Mouse (Mus musculus) Patski (cell line): Measurements from ENCODE around the gene Med11. TPM values are rescaled to one million over a fixed set of nuclear protein-coding genes. Genes with fewer than 3 reads are reported as not detected.
A peak's percentile ranks its signal among the peaks of the same experiment; 100 is the strongest.

Experiments
- ATAC-seq: fragments of 100-300 bp; one replicate; pipeline ENCODE4 v1.8.0; 2021
- CTCF ChIA-PET: fragments of 350-600 bp; sonication (Branson Sonifier 250); formaldehyde crosslinking; loops from one replicate; lab custom pipeline; 2022; ENCODE audit warnings: inconsistent platforms; lab: Charles Lee
- POLR2A ChIA-PET: fragments of 350-600 bp; sonication (Branson Sonifier 250); formaldehyde crosslinking; loops from one replicate; lab custom pipeline; 2022; ENCODE audit warnings: antibody characterized with exemption, inconsistent platforms; lab: Charles Lee
- DNase-seq: peaks from one replicate; pipeline ENCODE4 v3.0.0-alpha.2; 2011; ENCODE audit warnings: low read depth, low spot score
- H3K27me3 ChIP-seq: fragments of 371-371 bp; one replicate; pipeline ENCODE4 v1.5.1; 2021
- CTCF ChIP-seq: fragments of 100-300 bp; IDR thresholded peaks from one replicate; pipeline ENCODE4 v1.5.1; 2021
- in situ Hi-C: fragments of 300-500 bp; cut with MboI; formaldehyde crosslinking; loops from 3 replicates; pipeline ENCODE4 v1.11.1; 2018; ENCODE audit warnings: low pct_unique_long_range_greater_than_20kb, mixed read lengths
- polyA plus RNA-seq: library from polyadenylated mRNA; unstranded; gene quantifications from one replicate; pipeline ENCODE4 v1.2.3, GENCODE M21; 2021

The Med11 gene
- polyA plus RNA-seq, 1 experiment from 2014 or later: 41.3 TPM

- POLR2A ChIA-PET: no interaction called here
- ATAC-seq: no peak
- CTCF ChIA-PET: interaction anchor here (0.8 to 2.4 kb wide), 20 partner anchors 10 to 89 kb away, joined by 3 to 16 read pairs (median 4); partner anchors contain the start of genes Arrb2 and Med11
- no peak for DNase-seq
- TF ChIP-seq CTCF: peak; percentile 79
- in situ Hi-C loops: loop anchor here (5.0 kb wide), 1 partner anchor 48 kb away; the partner anchor contains the start of gene Med11
- no peaks in the 10 kb centered on the region for H3K27me3 ChIP-seq
Observed at GRCm38 (mm10) chr11:70499566-70500475, 48.1 kb downstream of the Med11 start.

DNA sequence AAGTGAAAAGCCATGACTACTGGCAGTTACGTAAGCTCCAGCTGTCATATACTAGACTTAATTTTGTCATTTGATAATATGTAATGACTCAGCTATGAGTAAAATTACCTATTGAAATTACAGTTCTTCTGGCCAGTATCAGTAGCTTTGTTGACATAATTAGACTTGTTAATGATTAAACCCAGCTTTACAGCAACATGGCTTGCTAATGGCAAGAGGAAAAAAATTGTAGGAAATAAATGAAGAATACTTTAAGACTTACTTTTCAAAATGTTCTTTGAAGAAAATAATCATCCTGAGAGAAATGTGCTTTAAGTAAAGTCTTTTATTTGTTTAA lies 48.7 kb downstream of the Med11 start:
- no peaks in the 10 kb centered on the region for H3K27me3 ChIP-seq
- ChIA-PET POLR2A (interaction anchor here (1.1 kb wide), 1 partner anchor 48 kb away, joined by 3 read pairs; the partner anchor contains the start of gene Med11), CTCF (interaction anchor here (0.8 to 2.0 kb wide), 17 partner anchors 12 to 89 kb away, joined by 3 to 16 read pairs (median 4); partner anchors contain the start of genes Arrb2 and Med11)
- TF ChIP-seq CTCF: no peak
- DNase-seq (no peak), ATAC-seq (no peak)
- in situ Hi-C loops: loop anchor here (5.0 kb wide), 1 partner anchor 48 kb away; the partner anchor contains the start of gene Med11

- no peak for TF ChIP-seq CTCF
- in situ Hi-C loops: loop anchor here (5.0 kb wide), 1 partner anchor 50 kb away; the partner anchor contains the start of gene Med11
- no peak for DNase-seq
- no peak for ATAC-seq
- ChIA-PET CTCF (interaction anchor here (0.9 to 1.1 kb wide), 4 partner anchors 14 to 70 kb away, joined by 3 to 4 read pairs (median 4); partner anchors contain the start of genes Arrb2 and Med11), POLR2A (no interaction called here)
- H3K27me3 ChIP-seq: no peaks in the 10 kb centered on the region
Observed at GRCm38 (mm10) chr11:70502018-70502417, 50.3 kb downstream of the Med11 start.

Other genes with a start within 250 kb of the Med11 start
- gene Slc16a11, start 239.2 kb upstream of the Med11 start, polyA plus RNA-seq: 1.9 TPM
- gene Slc16a13, start 230.9 kb upstream of the Med11 start, polyA plus RNA-seq: 12.2 TPM
- not detected for gene Bcl6b, start 222.1 kb upstream of the Med11 start, polyA plus RNA-seq
- 50.1 TPM for gene 0610010K14Rik, start 214.0 kb upstream of the Med11 start, polyA plus RNA-seq
- 4.3 TPM for gene Gm21988, start 212.1 kb upstream of the Med11 start, polyA plus RNA-seq
- gene Rnasek, start 212.1 kb upstream of the Med11 start, polyA plus RNA-seq: 145 TPM
- gene Alox12, start 196.6 kb upstream of the Med11 start, polyA plus RNA-seq: 0.03 TPM
- not detected for gene Alox12e, start 129.3 kb upstream of the Med11 start, polyA plus RNA-seq
- not detected for gene Alox15, start 99.9 kb upstream of the Med11 start, polyA plus RNA-seq
- gene Pelp1, start 41.9 kb upstream of the Med11 start, polyA plus RNA-seq: 31.0 TPM
- 22.5 TPM for gene Arrb2, start 19.3 kb upstream of the Med11 start, polyA plus RNA-seq
- gene Zmynd15, start 7.5 kb downstream of the Med11 start, polyA plus RNA-seq: 3.5 TPM
- gene Cxcl16, start 8.1 kb downstream of the Med11 start, polyA plus RNA-seq: 32.7 TPM
- gene Tm4sf5, start 53.3 kb downstream of the Med11 start, polyA plus RNA-seq: 0.41 TPM
- not detected for gene Vmo1, start 62.7 kb downstream of the Med11 start, polyA plus RNA-seq
- gene Gltpd2, start 67.3 kb downstream of the Med11 start, polyA plus RNA-seq: not detected
- gene Psmb6, start 73.4 kb downstream of the Med11 start, polyA plus RNA-seq: 323 TPM
- not detected for gene Gm40193, start 81.0 kb downstream of the Med11 start, polyA plus RNA-seq
- 13.8 TPM for gene Pld2, start 88.1 kb downstream of the Med11 start, polyA plus RNA-seq
- 63.2 TPM for gene Mink1, start 111.0 kb downstream of the Med11 start, polyA plus RNA-seq
- gene 4930544D05Rik, start 163.9 kb downstream of the Med11 start, polyA plus RNA-seq: not detected
- not detected for gene Chrne, start 167.3 kb downstream of the Med11 start, polyA plus RNA-seq
- 0.39 TPM for gene Gp1ba, start 187.2 kb downstream of the Med11 start, polyA plus RNA-seq
- gene Rnf167, start 195.3 kb downstream of the Med11 start, polyA plus RNA-seq: 37.0 TPM
- gene Slc25a11, start 195.6 kb downstream of the Med11 start, polyA plus RNA-seq: 152 TPM
- gene Pfn1, start 202.7 kb downstream of the Med11 start, polyA plus RNA-seq: 1,032 TPM
- gene Eno3, start 205.3 kb downstream of the Med11 start, polyA plus RNA-seq: 16.2 TPM
- 155 TPM for gene Spag7, start 217.5 kb downstream of the Med11 start, polyA plus RNA-seq
- gene Camta2, start 236.2 kb downstream of the Med11 start, polyA plus RNA-seq: 22.2 TPM
- gene Inca1, start 248.2 kb downstream of the Med11 start, polyA plus RNA-seq: 2.5 TPM
- 126 TPM for gene Kif1c, start 248.6 kb downstream of the Med11 start, polyA plus RNA-seq